Comparison of ENCODE assay signal across 8 mouse cellular contexts in genomic region chr9:98329274-98330105, GRCm38 (mm10). TPM values are rescaled to one million over a fixed set of nuclear protein-coding genes. Genes with fewer than 3 reads are reported as not detected.
DNase-seq lines count a peak whose midpoint lies in the region; ATAC-seq and TF ChIP-seq lines count a peak whose summit lies in the region.
"Had no signal": no experiment of that assay in that cellular context is flagged by ENCODE, and none has a peak within 500 bp of the region (broad histone marks: within the 10 kb centered on the region; RNA-seq: fewer than 3 reads in every experiment).

No protein-coding gene starts in this region.

- peaks cover 16% of the 10 kb centered on the region for H3K4me1 ChIP-seq in forebrain, embryonic 16.5 days (replicated peaks; ENCODE audit: control insufficient read depth, insufficient read depth, low read length)
- no peaks in the 10 kb centered on the region for H3K4me1 ChIP-seq in hindbrain, postnatal 0 days (ENCODE audit: insufficient read depth, low read length)
- H3K4me1 ChIP-seq in neural tube, embryonic 15.5 days = peaks cover 14% of the 10 kb centered on the region

- H3K4me3 ChIP-seq in forebrain, embryonic 16.5 days (replicated peaks; ENCODE audit: low read length) = no peak overlapping the region
- no peak overlapping the region for H3K4me3 ChIP-seq in hindbrain, postnatal 0 days (ENCODE audit: low read length)
- H3K4me3 ChIP-seq in neural tube, embryonic 15.5 days (replicated peaks) = no peak overlapping the region
- H3K4me3 ChIP-seq: liver, embryonic 13.5 days had no signal

- peak overlapping the region; percentile 9; the same call in 1 of the 2 replicates for H3K27ac ChIP-seq in forebrain, embryonic 16.5 days (ENCODE audit: low read length)
- no peak overlapping the region; the same call in 1 of the 2 replicates for H3K27ac ChIP-seq in hindbrain, postnatal 0 days
- no peak overlapping the region; the same call in 1 of the 2 replicates for H3K27ac ChIP-seq in neural tube, embryonic 15.5 days (replicated peaks)
- H3K27ac ChIP-seq: liver, embryonic 13.5 days had no signal

- H3K36me3 ChIP-seq in forebrain, embryonic 16.5 days (ENCODE audit: control insufficient read depth, insufficient read depth) = no peaks in the 10 kb centered on the region
- H3K36me3 ChIP-seq in hindbrain, postnatal 0 days (ENCODE audit: insufficient read depth, low read length) = no peaks in the 10 kb centered on the region
- no peaks in the 10 kb centered on the region for H3K36me3 ChIP-seq in neural tube, embryonic 15.5 days

- no peaks in the 10 kb centered on the region for H3K27me3 ChIP-seq in forebrain, embryonic 16.5 days (replicated peaks; ENCODE audit: control insufficient read depth, insufficient read depth, low read length)
- H3K27me3 ChIP-seq in hindbrain, postnatal 0 days (ENCODE audit: insufficient read depth, low read length) = no peaks in the 10 kb centered on the region
- no peaks in the 10 kb centered on the region for H3K27me3 ChIP-seq in neural tube, embryonic 15.5 days (replicated peaks)
- H3K27me3 ChIP-seq: liver, embryonic 13.5 days had no signal

- no peak overlapping the region for H3K9ac ChIP-seq in forebrain, embryonic 16.5 days (replicated peaks; ENCODE audit: low read depth, low read length)
- no peak overlapping the region for H3K9ac ChIP-seq in hindbrain, postnatal 0 days (replicated peaks; ENCODE audit: low read length)
- H3K9ac ChIP-seq in neural tube, embryonic 15.5 days (replicated peaks) = no peak overlapping the region
- H3K9ac ChIP-seq: liver, embryonic 13.5 days had no signal

- peak overlapping the region; percentile 37 for H3K4me2 ChIP-seq in forebrain, embryonic 16.5 days (ENCODE audit: low read length)
- peak overlapping the region; percentile 27 for H3K4me2 ChIP-seq in hindbrain, postnatal 0 days (ENCODE audit: low read depth, low read length)
- H3K4me2 ChIP-seq in neural tube, embryonic 15.5 days = peak overlapping the region; percentile 31
- H3K4me2 ChIP-seq: liver, embryonic 13.5 days had no signal

- ATAC-seq in forebrain, embryonic 16.5 days = peak; percentile 60
- ATAC-seq in hindbrain, postnatal 0 days = peak; percentile 87
- ATAC-seq in neural tube, embryonic 15.5 days (ENCODE audit: low FRiP score) = peak; percentile 72

- WGBS in forebrain, embryonic 16.5 days = 27% methylated on average over 20 of the region's 20 CpGs
- WGBS in hindbrain, postnatal 0 days = 24% methylated on average over 20 of the region's 20 CpGs
- 35% methylated on average over 20 of the region's 20 CpGs for WGBS in neural tube, embryonic 15.5 days

- no peaks in the 10 kb centered on the region for H3K9me3 ChIP-seq in forebrain, embryonic 16.5 days (ENCODE audit: control insufficient read depth, low read length)
- H3K9me3 ChIP-seq in hindbrain, postnatal 0 days (ENCODE audit: low read length) = no peaks in the 10 kb centered on the region
- no peaks in the 10 kb centered on the region for H3K9me3 ChIP-seq in neural tube, embryonic 15.5 days (replicated peaks)
- H3K9me3 ChIP-seq: liver, embryonic 13.5 days had no signal

- DNase-seq in Muller cell, postnatal 12 days (ENCODE audit: inconsistent ontology term) = peak; percentile 72
- DNase-seq in adrenal gland, postnatal 25 days = peak; percentile 12
- DNase-seq in hindbrain, postnatal 0 days (ENCODE audit: low spot score) = peak; percentile 76
- peak; percentile 17 to 58 for DNase-seq in left cerebral cortex, adult 8-10 months (ENCODE audit: low spot score in 2 of 2)
- no peak for DNase-seq in thymus, postnatal 36 days
- DNase-seq: liver, embryonic 13.5 days had no signal

- no peak for TF ChIP-seq CTCF in hindbrain, postnatal 0 days (IDR thresholded peaks at IDR 0.05; ENCODE audit: low read depth)

RNA-seq across cellular contexts. Expression of gene Nmnat3, which starts 42.3 kb away (rescaled TPM):
- 14.7 and 19.0 TPM in 2 replicates for total RNA-seq in adrenal gland, postnatal 25 days (2021)
- 1.8 and 2.1 TPM in 2 replicates for polyA plus RNA-seq in forebrain, embryonic 16.5 days (2015; fragmentation: Nextera tagmentation; extraction: Ambion mirVana)
- total RNA-seq in hindbrain, postnatal 0 days (2014; rRNA removed) = 1.3 and 3.1 TPM in 2 replicates
- polyA plus RNA-seq in hindbrain, postnatal 0 days (2015; fragmentation: Nextera tagmentation; extraction: Ambion mirVana) = 1.5 and 1.7 TPM in 2 replicates
- 1 to 10 TPM; 3.9 to 5.1 (median 4.0) TPM for total RNA-seq in left cerebral cortex, adult 8-10 months (2022)
- 2.2 and 4.6 TPM in 2 replicates for polyA plus RNA-seq in neural tube, embryonic 15.5 days (2015; fragmentation: Nextera tagmentation; extraction: Ambion mirVana)

Comparison
In these comparisons a context has a peak if more than half of its experiments do, and no peak if none do; other contexts are left out.
1. DNase-seq: peak in Muller cell, postnatal 12 days (single experiment), adrenal gland, postnatal 25 days (single experiment), hindbrain, postnatal 0 days (single experiment) and left cerebral cortex, adult 8-10 months (2 of 2); none in thymus, postnatal 36 days (0 of 2).
2. Peak in every context shown above with its lines, with median percentiles within 50 percentile points of each other: ATAC-seq and H3K4me2 ChIP-seq.